Mouse (Mus musculus) liver, embryonic 11.5 days (tissue): ENCODE results near the gene Car9. TPM values are rescaled to one million over a fixed set of nuclear protein-coding genes. Genes with fewer than 3 reads are reported as not detected.

ENCODE experiments used
- ATAC-seq: fragments of 200-750 bp; cut with Nextera tagmentation; replicated peaks from 2 replicates; pipeline ENCODE4 v1.8.0; 2017; ENCODE audit warnings: moderate number of reproducible peaks, mild to moderate bottlenecking, moderate TSS enrichment, moderate library complexity; ENCODE audit not compliant: low FRiP score
- DNase-seq: peaks from one replicate; pipeline ENCODE4 v3.0.0-alpha.2; 2017; ENCODE audit warnings: low spot score
- H3K27ac ChIP-seq: fragments of 300-500 bp; sonication (generic); 2 replicates; pipeline ENCODE4 v1.5.1; 2014; ENCODE audit warnings: mild to moderate bottlenecking, low read depth, low read length, control low read depth
- H3K27me3 ChIP-seq: fragments of 300-500 bp; sonication (generic); replicated peaks from 2 replicates; pipeline ENCODE4 v1.6.1; 2014; ENCODE audit warnings: low read length, mixed read lengths; ENCODE audit not compliant: control insufficient read depth, insufficient read depth
- H3K36me3 ChIP-seq: fragments of 300-500 bp; sonication (generic); 2 replicates; pipeline ENCODE4 v1.6.1; 2014; ENCODE audit warnings: mild to moderate bottlenecking, low read length, moderate library complexity, mixed read lengths; ENCODE audit not compliant: control insufficient read depth, insufficient read depth
- H3K4me1 ChIP-seq: fragments of 300-500 bp; sonication (generic); replicated peaks from 2 replicates; pipeline ENCODE4 v1.6.1; 2014; ENCODE audit warnings: low read length, mixed read lengths; ENCODE audit not compliant: control insufficient read depth, insufficient read depth
- H3K4me2 ChIP-seq: fragments of 300-500 bp; sonication (generic); 2 replicates; pipeline ENCODE4 v1.6.1; 2014; ENCODE audit warnings: mild to moderate bottlenecking, control low read depth, moderate library complexity
- H3K4me3 ChIP-seq: fragments of 300-500 bp; sonication (generic); 2 replicates; pipeline ENCODE4 v1.5.1; 2014; ENCODE audit warnings: low read depth, low read length, control low read depth
- H3K9ac ChIP-seq: fragments of 300-500 bp; sonication (generic); 2 replicates; pipeline ENCODE4 v1.6.1; 2014; ENCODE audit warnings: low read depth, low read length, control low read depth
- H3K9me3 ChIP-seq: fragments of 300-500 bp; sonication (generic); 2 replicates; pipeline ENCODE4 v1.6.1; 2016; ENCODE audit warnings: low read length, inconsistent platforms, mixed read lengths; ENCODE audit not compliant: control insufficient read depth
- WGBS: fragments of 180-500 bp; shearing (Covaris S2); extraction: QIAGEN DNeasy Blood & Tissue Kit; methylation state at CpG from one replicate; pipeline ENCODE4 v1.1.7; 2014; 5-methylcytosine and 5-hydroxymethylcytosine counted together
- polyA plus RNA-seq: library from polyadenylated mRNA; unstranded; fragments of >200 nt; fragmentation: Nextera tagmentation; extraction: Ambion mirVana; gene quantifications from 2 replicates; pipeline ENCODE4 v1.2.1, GENCODE M21; 2014

Car9 gene
- polyA plus RNA-seq, 1 experiment from 2014 or later: 2.0 TPM

GRCm38 (mm10) chr4:43490801-43491200, 16.0 kb upstream of the Car9 start:
- no peak for ATAC-seq
- no peak overlapping the region for H3K27ac ChIP-seq
- no peak overlapping the region for H3K9ac ChIP-seq
- 71% methylated on average over 5 of the region's 5 CpGs for WGBS
- H3K9me3 ChIP-seq: no peaks in the 10 kb centered on the region
- no peaks in the 10 kb centered on the region; the same call in 1 of the 2 replicates for H3K36me3 ChIP-seq
- peaks cover 3% of the 10 kb centered on the region for H3K4me1 ChIP-seq
- 0 out of 2 replicates have a peak overlapping the region, but pooled peaks have one; percentile 0 for H3K4me2 ChIP-seq
- DNase-seq: no peak
- no peaks in the 10 kb centered on the region for H3K27me3 ChIP-seq
- H3K4me3 ChIP-seq: no peak overlapping the region

DNA sequence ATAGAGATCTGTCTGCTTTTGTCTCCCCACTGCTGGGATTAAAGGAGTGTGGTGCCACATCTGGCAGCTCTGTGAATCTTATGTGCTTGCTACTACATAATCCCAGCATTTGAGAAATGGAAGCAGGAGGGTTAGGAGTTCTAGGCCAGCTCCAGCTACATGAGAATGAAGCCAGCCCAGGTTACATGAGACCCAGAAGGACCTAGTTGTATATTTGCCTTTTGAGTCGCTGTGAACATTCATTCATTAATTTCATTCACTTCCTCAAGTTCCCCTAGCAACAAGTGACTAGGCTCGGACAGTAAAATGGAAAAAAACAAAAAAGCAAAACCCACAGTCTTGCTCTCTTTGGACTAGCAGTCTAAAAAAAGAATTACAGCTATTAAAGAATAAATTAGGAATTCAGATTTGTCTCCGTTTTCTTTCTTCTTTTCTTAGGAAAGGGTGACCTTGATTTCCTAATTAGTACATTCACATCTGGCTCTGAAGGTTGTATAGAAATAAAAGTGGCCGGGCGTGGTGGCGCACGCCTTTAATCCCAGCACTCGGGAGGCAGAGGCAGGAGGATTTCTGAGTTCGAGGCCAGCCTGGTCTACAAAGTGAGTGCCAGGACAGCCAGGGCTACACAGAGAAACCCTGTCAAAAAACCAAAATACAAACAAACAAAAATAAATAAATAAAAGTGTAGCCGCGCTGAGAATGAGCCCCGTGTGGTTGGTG, 14.5 kb upstream of the Car9 start:
- H3K4me1 ChIP-seq: peaks cover 3% of the 10 kb centered on the region
- H3K9ac ChIP-seq: no peak overlapping the region
- no peaks in the 10 kb centered on the region for H3K9me3 ChIP-seq
- WGBS: 44% methylated on average over 12 of the region's 12 CpGs
- no peaks in the 10 kb centered on the region for H3K27me3 ChIP-seq
- peaks cover 5% of the 10 kb centered on the region; the same call in 1 of the 2 replicates for H3K36me3 ChIP-seq
- H3K4me3 ChIP-seq: peak overlapping the region; percentile 20
- peak overlapping the region; percentile 54 for H3K4me2 ChIP-seq
- DNase-seq (no peak), ATAC-seq (no peak)
- no peak overlapping the region for H3K27ac ChIP-seq

DNA sequence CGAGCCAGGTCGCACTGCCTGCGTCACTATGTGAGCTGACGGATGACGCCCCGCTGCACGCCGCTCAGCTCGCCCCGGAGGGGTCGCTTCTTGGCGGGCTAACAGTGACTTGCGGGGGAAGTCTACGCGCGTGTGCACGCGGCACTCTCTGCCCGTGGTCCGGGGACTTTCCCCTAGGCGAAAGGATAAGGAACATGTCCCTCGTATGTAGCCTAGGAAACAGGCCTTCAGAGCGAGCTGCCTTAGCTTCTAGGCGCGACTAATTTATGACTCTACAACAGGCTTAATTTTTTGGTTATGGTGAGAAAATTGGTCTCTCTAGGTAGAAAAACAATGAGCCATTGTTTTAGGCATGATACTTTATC, 14.0 kb upstream of the Car9 start, which contains the start of gene Ccdc107:
Ccdc107 (plus strand) TSS at position 80 of the 365 bp plus-strand sequence.
- Histone ChIP-seq H3K27ac (peak within 1 kb of the TSS; percentile 66), H3K9ac (peak within 1 kb of the TSS; percentile 77), H3K4me2 (peak within 1 kb of the TSS; percentile 66), H3K4me3 (peak within 1 kb of the TSS; percentile 69), H3K36me3 (peaks cover 8% of the 10 kb centered on the region; the same call in 1 of the 2 replicates), H3K4me1 (peaks cover 4% of the 10 kb centered on the region), H3K27me3 (no peaks in the 10 kb centered on the region), H3K9me3 (no peaks in the 10 kb centered on the region)
- under 1% methylated on average over 25 of the region's 25 CpGs for WGBS
- peak; percentile 88 for DNase-seq
- ATAC-seq: peak; percentile 97

DNA sequence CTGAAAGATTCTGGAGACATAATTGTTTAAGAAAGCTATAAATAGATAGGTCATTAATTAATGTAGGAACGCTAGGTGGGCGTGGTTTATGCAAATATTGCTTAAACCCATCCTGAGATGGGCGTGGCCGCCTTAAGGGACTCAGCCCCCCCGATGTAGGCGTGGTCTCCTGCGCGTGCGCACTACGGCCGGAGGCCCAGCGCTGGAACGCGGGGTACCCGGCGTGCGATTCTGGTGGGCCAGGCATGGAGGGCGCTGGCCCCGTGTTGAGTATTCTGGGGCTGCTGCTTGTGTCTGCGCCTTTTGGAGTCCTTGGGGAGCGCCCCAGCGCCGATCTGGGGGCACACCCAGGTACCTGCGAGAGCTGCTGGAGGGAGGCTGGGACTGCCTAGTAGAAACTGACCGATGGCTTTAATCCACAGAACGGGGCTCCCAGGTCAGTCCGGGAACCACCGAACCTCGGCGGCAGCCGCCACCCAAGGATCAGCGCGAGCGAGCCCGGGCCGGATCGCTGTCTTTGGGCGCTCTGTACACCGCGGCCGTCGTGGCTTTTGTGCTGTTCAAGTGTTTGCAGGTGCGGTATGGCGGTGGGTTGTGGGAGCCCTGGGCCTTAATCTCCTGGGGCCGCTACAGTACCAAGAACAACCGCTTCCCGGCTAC, 13.4 kb upstream of the Car9 start:
- WGBS: 0% methylated on average over 47 of the region's 47 CpGs
- H3K4me1 ChIP-seq: peaks cover 9% of the 10 kb centered on the region
- no peaks in the 10 kb centered on the region for H3K9me3 ChIP-seq
- H3K27me3 ChIP-seq: no peaks in the 10 kb centered on the region
- peak overlapping the region; percentile 77 for H3K9ac ChIP-seq
- DNase-seq (peak; percentile 96), ATAC-seq (peak; percentile 82)
- H3K27ac ChIP-seq: peak overlapping the region; percentile 66
- peaks cover 8% of the 10 kb centered on the region; the same call in 1 of the 2 replicates for H3K36me3 ChIP-seq
- H3K4me3 ChIP-seq: peak overlapping the region; percentile 69
- peak overlapping the region; percentile 66 for H3K4me2 ChIP-seq

- WGBS: 1% methylated on average over 9 of the region's 9 CpGs
These were observed 12.9 kb upstream of the Car9 start for GRCm38 (mm10) chr4:43493846-43494240.

DNA sequence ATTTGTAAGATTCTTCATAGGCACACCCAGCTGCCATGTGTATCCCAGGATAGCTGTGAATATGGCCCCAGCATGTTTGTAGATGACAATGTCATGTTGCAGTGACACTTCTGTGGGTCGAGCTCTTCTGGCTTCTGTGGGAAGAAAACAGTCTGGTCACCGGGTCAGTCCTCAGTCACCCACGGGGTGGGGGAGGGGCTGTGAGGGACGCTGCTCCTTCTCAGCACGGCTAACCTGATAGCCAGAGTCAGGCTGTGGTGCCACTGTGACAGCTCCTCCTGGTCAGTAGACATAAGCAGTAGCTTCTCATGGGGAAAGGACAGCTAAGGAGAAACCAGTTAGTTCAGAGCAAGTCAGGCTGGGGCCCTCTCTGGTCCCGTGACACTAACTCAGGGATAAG, 10.2 kb upstream of the Car9 start:
- 65% methylated on average over 6 of the region's 6 CpGs for WGBS
- H3K27me3 ChIP-seq: no peaks in the 10 kb centered on the region
- H3K4me3 ChIP-seq: no peak overlapping the region
- H3K27ac ChIP-seq: no peak overlapping the region
- peaks cover 16% of the 10 kb centered on the region for H3K4me1 ChIP-seq
- H3K4me2 ChIP-seq: no peak overlapping the region
- DNase-seq (no peak), ATAC-seq (no peak)
- no peak overlapping the region for H3K9ac ChIP-seq
- peaks cover 8% of the 10 kb centered on the region; the same call in 1 of the 2 replicates for H3K36me3 ChIP-seq
- H3K9me3 ChIP-seq: no peaks in the 10 kb centered on the region

More at GRCm38 (mm10) chr4:43493846-43494240, 12.9 kb upstream of the Car9 start:
- ATAC-seq (no peak), DNase-seq (no peak)
- Histone ChIP-seq H3K4me1 (peaks cover 15% of the 10 kb centered on the region), H3K27ac (peak overlapping the region; percentile 66; the same call in 1 of the 2 replicates), H3K36me3 (peaks cover 8% of the 10 kb centered on the region; the same call in 1 of the 2 replicates), H3K4me3 (peak overlapping the region; percentile 69), H3K9me3 (no peaks in the 10 kb centered on the region), H3K27me3 (no peaks in the 10 kb centered on the region), H3K4me2 (peak overlapping the region; percentile 66), H3K9ac (peak overlapping the region; percentile 77)

DNA sequence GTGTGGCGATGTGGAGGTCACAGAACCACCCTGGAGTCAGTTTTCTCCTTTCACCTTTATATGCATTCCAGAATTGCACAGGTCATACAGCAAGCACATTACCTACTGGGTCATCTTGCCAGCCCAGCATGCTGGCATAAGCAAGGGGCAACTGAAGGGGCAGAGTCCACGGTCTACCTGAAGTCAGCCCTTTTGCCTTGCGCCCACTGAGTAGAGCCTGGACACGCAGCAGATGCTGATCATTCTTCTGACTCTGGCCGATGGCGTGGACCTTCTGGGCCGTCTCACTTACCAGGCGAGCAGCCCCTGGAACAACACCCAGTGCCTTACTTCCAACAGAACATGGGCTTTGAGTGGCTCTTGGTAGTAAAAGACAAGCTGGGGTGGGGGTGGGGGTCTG, 9.4 kb upstream of the Car9 start:
- whole genome bisulfite sequencing: 93% methylated on average over 8 of the region's 8 CpGs
- H3K9me3 ChIP-seq: no peaks in the 10 kb centered on the region
- H3K4me2 ChIP-seq: peak overlapping the region; percentile 70
- H3K36me3 ChIP-seq: peaks cover 8% of the 10 kb centered on the region; the same call in 1 of the 2 replicates
- DNase-seq (no peak), ATAC-seq (no peak)
- no peak overlapping the region for H3K9ac ChIP-seq
- no peak overlapping the region for H3K4me3 ChIP-seq
- no peaks in the 10 kb centered on the region for H3K27me3 ChIP-seq
- H3K27ac ChIP-seq: no peak overlapping the region
- H3K4me1 ChIP-seq: peaks cover 16% of the 10 kb centered on the region

- Histone ChIP-seq H3K4me1 (peaks cover 16% of the 10 kb centered on the region), H3K27me3 (no peaks in the 10 kb centered on the region), H3K36me3 (peaks cover 8% of the 10 kb centered on the region; the same call in 1 of the 2 replicates), H3K9me3 (no peaks in the 10 kb centered on the region), H3K4me3 (peak overlapping the region; percentile 68), H3K9ac (peak overlapping the region; percentile 84), H3K27ac (no peak overlapping the region), H3K4me2 (peak overlapping the region; percentile 70)
- DNase-seq: no peak
- ATAC-seq: no peak
- 65% methylated on average over 4 of the region's 4 CpGs for WGBS
These were observed 8.8 kb upstream of the Car9 start for GRCm38 (mm10) chr4:43497946-43498345.
